Mouse (Mus musculus) heart, embryonic 11.5 days (tissue): Measurements from ENCODE around the gene Ptpn18. TPM values are rescaled to one million over a fixed set of nuclear protein-coding genes. Genes with fewer than 3 reads are reported as not detected.

Experiments used
- ATAC-seq: fragments of 200-750 bp; cut with Nextera tagmentation; replicated peaks from 2 replicates; pipeline ENCODE4 v1.8.0; 2017; ENCODE audit warnings: moderate library complexity; ENCODE audit not compliant: insufficient number of reproducible peaks, low FRiP score, low TSS enrichment
- H3K27ac ChIP-seq: fragments of 300-500 bp; sonication (generic); 2 replicates; pipeline ENCODE4 v1.5.1; 2014; ENCODE audit warnings: mild to moderate bottlenecking, low read depth, low read length
- H3K27me3 ChIP-seq: fragments of 300-500 bp; sonication (generic); 2 replicates; pipeline ENCODE4 v1.6.1; 2014; ENCODE audit warnings: mild to moderate bottlenecking, low read length, mixed read lengths; ENCODE audit not compliant: control insufficient read depth, insufficient read depth
- H3K36me3 ChIP-seq: fragments of 300-500 bp; sonication (generic); 2 replicates; pipeline ENCODE4 v1.6.1; 2014; ENCODE audit warnings: mild to moderate bottlenecking, low read length, moderate library complexity, mixed read lengths; ENCODE audit not compliant: control insufficient read depth, insufficient read depth
- H3K4me1 ChIP-seq: fragments of 300-500 bp; sonication (generic); 2 replicates; pipeline ENCODE4 v1.6.1; 2014; ENCODE audit warnings: low read length; ENCODE audit not compliant: control insufficient read depth, insufficient read depth
- H3K4me2 ChIP-seq: fragments of 300-500 bp; sonication (generic); 2 replicates; pipeline ENCODE4 v1.6.1; 2014; ENCODE audit warnings: mild to moderate bottlenecking, moderate library complexity
- H3K4me3 ChIP-seq: fragments of 300-500 bp; sonication (generic); 2 replicates; pipeline ENCODE4 v1.5.1; 2014; ENCODE audit warnings: low read depth, low read length
- H3K9ac ChIP-seq: fragments of 300-500 bp; sonication (generic); 2 replicates; pipeline ENCODE4 v1.6.1; 2014; ENCODE audit warnings: mild to moderate bottlenecking, low read depth, low read length, moderate library complexity
- H3K9me3 ChIP-seq: fragments of 300-500 bp; sonication (generic); replicated peaks from 2 replicates; pipeline ENCODE4 v1.6.1; 2016; ENCODE audit warnings: low read length; ENCODE audit not compliant: control insufficient read depth
- WGBS: fragments of 180-500 bp; shearing (Covaris S2); extraction: QIAGEN DNeasy Blood & Tissue Kit; methylation state at CpG from one replicate; pipeline ENCODE4 v1.1.7; 2014; ENCODE audit not compliant: insufficient replicate concordance; 5-methylcytosine and 5-hydroxymethylcytosine counted together
- polyA plus RNA-seq: library from polyadenylated mRNA; unstranded; fragments of >200 nt; fragmentation: Nextera tagmentation; extraction: Ambion mirVana; gene quantifications from 2 replicates; pipeline ENCODE4 v1.2.1, GENCODE M21; 2014

Gene Ptpn18
- polyA plus RNA-seq, 1 experiment from 2014 or later = 10.4 TPM

GRCm38 (mm10) chr1:34472427-34473300 is 13.1 kb downstream of the Ptpn18 start:
- Histone ChIP-seq H3K27me3 (peaks cover 11% of the 10 kb centered on the region), H3K4me2 (peak overlapping the region; percentile 74), H3K36me3 (no peaks in the 10 kb centered on the region), H3K9ac (peak overlapping the region; percentile 63), H3K27ac (no peak overlapping the region), H3K4me3 (peak overlapping the region; percentile 46), H3K4me1 (peaks cover 6% of the 10 kb centered on the region; the same call in 1 of the 2 replicates), H3K9me3 (no peaks in the 10 kb centered on the region)
- under 1% methylated on average over 43 of the region's 43 CpGs for WGBS
- ATAC-seq = peak; percentile 58

GRCm38 (mm10) chr1:34478891-34479655 is 19.5 kb downstream of the Ptpn18 start:
- peaks cover 8% of the 10 kb centered on the region for H3K4me1 ChIP-seq
- no peak overlapping the region for H3K4me3 ChIP-seq
- no peaks in the 10 kb centered on the region for H3K27me3 ChIP-seq
- no peak overlapping the region for H3K9ac ChIP-seq
- ATAC-seq = peak; percentile 65; the same call in 1 of the 2 replicates
- H3K4me2 ChIP-seq = peak overlapping the region; percentile 41
- H3K27ac ChIP-seq = peak overlapping the region; percentile 62
- WGBS = 14% methylated on average over 11 of the region's 11 CpGs
- H3K36me3 ChIP-seq = no peaks in the 10 kb centered on the region
- H3K9me3 ChIP-seq = no peaks in the 10 kb centered on the region

GRCm38 (mm10) chr1:34480801-34481200 is 21.2 kb downstream of the Ptpn18 start:
- ATAC-seq = no peak
- H3K4me1 ChIP-seq = peaks cover 11% of the 10 kb centered on the region

DNA sequence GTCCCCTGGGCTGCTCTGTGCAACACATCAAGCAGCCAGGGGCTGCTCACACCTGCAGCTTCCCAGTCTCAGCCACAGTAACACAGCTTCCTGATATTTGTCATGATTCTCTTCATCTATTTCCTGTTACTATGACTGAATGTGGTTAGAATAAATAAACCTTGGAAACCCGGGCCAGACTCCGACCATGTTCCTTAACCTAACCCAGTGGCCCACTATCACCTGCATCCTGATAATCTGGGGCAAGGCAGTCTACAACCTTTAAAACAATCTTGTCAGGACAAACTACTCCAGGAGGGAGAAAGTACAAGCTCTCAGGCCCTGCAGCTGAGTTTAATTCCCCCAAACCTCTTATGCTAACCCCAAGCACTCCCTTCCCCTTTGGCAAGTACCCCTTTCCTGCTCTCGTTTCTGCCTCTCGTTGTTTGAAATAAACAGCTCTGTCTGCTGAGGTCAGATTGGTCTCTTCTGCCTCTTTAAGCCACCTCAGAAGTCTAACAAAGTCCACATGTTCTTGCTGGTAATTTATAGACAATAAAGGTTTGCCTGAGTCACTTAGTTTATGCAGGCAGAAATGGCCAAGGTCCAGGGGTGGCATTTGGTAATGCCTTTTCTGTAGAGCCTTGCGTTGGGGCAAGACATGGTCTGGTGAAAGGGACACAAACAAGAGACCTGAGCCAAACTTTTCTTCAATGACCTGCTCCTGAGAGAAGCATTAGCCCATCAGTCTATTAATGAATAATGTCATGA is 22.5 kb downstream of the Ptpn18 start:
- Histone ChIP-seq H3K4me1 (peaks cover 11% of the 10 kb centered on the region), H3K4me3 (no peak overlapping the region), H3K36me3 (no peaks in the 10 kb centered on the region), H3K27ac (no peak overlapping the region), H3K27me3 (no peaks in the 10 kb centered on the region), H3K4me2 (no peak overlapping the region), H3K9ac (no peak overlapping the region), H3K9me3 (no peaks in the 10 kb centered on the region)
- 67% methylated on average over 5 of the region's 5 CpGs for WGBS
- ATAC-seq = no peak

More at GRCm38 (mm10) chr1:34480801-34481200, 21.2 kb downstream of the Ptpn18 start:
- Histone ChIP-seq H3K27ac (no peak overlapping the region), H3K4me2 (no peak overlapping the region), H3K9ac (no peak overlapping the region), H3K27me3 (no peaks in the 10 kb centered on the region), H3K4me3 (no peak overlapping the region), H3K9me3 (no peaks in the 10 kb centered on the region), H3K36me3 (no peaks in the 10 kb centered on the region)
- WGBS = 43% methylated on average over 5 of the region's 5 CpGs

DNA sequence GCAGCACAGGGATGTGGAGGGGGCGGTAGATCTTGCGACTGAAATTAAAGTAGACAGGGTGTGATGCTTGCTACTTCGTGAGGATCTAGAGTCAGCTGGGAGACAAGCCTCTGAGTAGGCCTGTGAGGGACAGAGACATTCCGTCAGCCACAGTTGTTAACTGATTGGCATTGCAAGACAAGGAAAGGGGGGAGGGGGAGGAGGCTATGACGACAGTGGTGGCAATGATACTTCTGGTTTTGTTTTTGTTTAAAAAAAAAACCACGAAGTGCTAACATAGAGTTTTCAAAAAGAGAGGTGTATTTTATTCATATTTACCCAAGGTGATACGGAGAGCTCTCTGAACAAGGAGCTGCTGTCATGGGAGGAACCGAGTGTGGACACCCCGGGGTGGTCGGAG is 24.9 kb downstream of the Ptpn18 start:
- no peak overlapping the region for H3K4me3 ChIP-seq
- no peak overlapping the region for H3K27ac ChIP-seq
- no peak overlapping the region for H3K4me2 ChIP-seq
- H3K4me1 ChIP-seq = peaks cover 7% of the 10 kb centered on the region; the same call in 1 of the 2 replicates
- no peak for ATAC-seq
- no peaks in the 10 kb centered on the region for H3K36me3 ChIP-seq
- H3K9ac ChIP-seq = no peak overlapping the region
- 62% methylated on average over 10 of the region's 10 CpGs for WGBS
- H3K9me3 ChIP-seq = no peaks in the 10 kb centered on the region
- no peaks in the 10 kb centered on the region for H3K27me3 ChIP-seq

GRCm38 (mm10) chr1:34485461-34486188 is 26.1 kb downstream of the Ptpn18 start:
- ATAC-seq = 0 out of 2 replicates have a peak, but pooled peaks have one; percentile 42
- peak overlapping the region; percentile 26 for H3K4me3 ChIP-seq
- H3K36me3 ChIP-seq = no peaks in the 10 kb centered on the region
- H3K9me3 ChIP-seq = no peaks in the 10 kb centered on the region
- H3K9ac ChIP-seq = 0 out of 2 replicates have a peak overlapping the region, but pooled peaks have one; percentile 7
- WGBS = 3% methylated on average over 25 of the region's 25 CpGs
- no peak overlapping the region for H3K27ac ChIP-seq
- peaks cover 3% of the 10 kb centered on the region; the same call in 1 of the 2 replicates for H3K4me1 ChIP-seq
- peak overlapping the region; percentile 62 for H3K4me2 ChIP-seq
- no peaks in the 10 kb centered on the region for H3K27me3 ChIP-seq

- H3K4me1 ChIP-seq = peaks cover 3% of the 10 kb centered on the region; the same call in 1 of the 2 replicates
- H3K36me3 ChIP-seq = no peaks in the 10 kb centered on the region
- H3K4me2 ChIP-seq = no peak overlapping the region
- H3K9me3 ChIP-seq = no peaks in the 10 kb centered on the region
- WGBS = 89% methylated on average over 3 of the region's 3 CpGs
- H3K9ac ChIP-seq = no peak overlapping the region
- no peak for ATAC-seq
- no peaks in the 10 kb centered on the region for H3K27me3 ChIP-seq
- H3K27ac ChIP-seq = no peak overlapping the region
- H3K4me3 ChIP-seq = no peak overlapping the region
Measured at GRCm38 (mm10) chr1:34487383-34487782, 27.8 kb downstream of the Ptpn18 start.
